Mouse (Mus musculus): Measurements from ENCODE around the gene Rps27rt. TPM values are rescaled to one million over a fixed set of nuclear protein-coding genes. Genes with fewer than 3 reads are reported as not detected.
A peak's percentile ranks its signal among the peaks of the same experiment; 100 is the strongest.

Gene Rps27rt
- polyA plus RNA-seq, 1 experiment from 2014 or later: 226 TPM

DNA sequence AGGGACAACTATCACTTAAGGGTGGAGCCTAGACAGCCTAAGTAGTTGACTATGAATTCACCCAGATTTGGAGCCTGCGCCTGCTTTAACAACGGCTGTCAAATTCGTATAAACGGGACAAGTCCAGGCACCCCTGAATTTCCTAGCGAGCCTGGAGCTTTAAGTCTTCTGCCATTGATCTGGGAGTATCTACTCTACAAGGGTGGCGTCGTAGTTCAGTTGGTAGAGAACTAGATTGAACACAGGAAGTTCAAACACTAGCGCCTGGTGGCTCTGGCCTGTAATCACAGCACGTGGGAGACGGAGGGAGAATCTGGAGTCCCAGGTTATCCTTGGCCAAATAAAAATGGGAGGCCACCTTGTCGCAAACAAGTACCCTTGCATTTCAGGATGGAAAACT lies 48.3 kb downstream of the Rps27rt start:
- H3K9me3 ChIP-seq (replicated peaks): no peaks in the 10 kb centered on the region
- no peaks in the 10 kb centered on the region for H3K27me3 ChIP-seq (ENCODE audit: low read depth, poor library complexity, severe bottlenecking)
- peak overlapping the region; percentile 80 for H3K27ac ChIP-seq
- WGBS: 71% methylated on average over 11 of the region's 11 CpGs
- H3K4me1 ChIP-seq: peaks cover 33% of the 10 kb centered on the region
- no peaks in the 10 kb centered on the region for H3K36me3 ChIP-seq
- peak overlapping the region; percentile 69 for H3K4me3 ChIP-seq
- DNase-seq (ENCODE audit: low spot score): no peak

DNA sequence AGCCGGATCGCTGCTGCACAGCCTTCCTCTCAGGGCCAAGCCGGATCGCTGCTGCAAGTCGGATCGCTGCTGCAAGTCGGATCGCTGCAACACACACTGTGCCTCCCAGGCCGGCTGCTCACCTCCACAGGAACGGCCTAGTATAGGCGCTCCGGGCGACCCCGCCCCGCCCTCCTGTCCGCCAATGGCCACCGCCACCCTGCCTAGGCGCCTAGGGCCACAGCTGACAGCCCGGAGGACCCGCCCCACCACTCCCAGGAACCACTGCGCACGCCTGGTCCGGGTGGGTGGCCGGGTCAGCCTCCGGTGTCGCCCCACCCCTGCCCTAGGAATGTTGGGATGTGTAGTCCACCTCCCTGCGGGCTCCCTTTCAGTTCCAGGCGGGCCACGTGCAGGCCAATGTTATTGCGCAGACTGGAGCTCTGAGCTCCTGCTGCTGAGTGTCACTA lies 48.8 kb downstream of the Rps27rt start, which contains the start of gene Gpd1l:
Gene Gpd1l (minus strand): TSS at position 265 of the 449 bp plus-strand sequence.
- Histone ChIP-seq H3K27ac (peak within 1 kb of the TSS; percentile 80), H3K4me1 (peaks cover 33% of the 10 kb centered on the region), H3K36me3 (no peaks in the 10 kb centered on the region), H3K4me3 (peak within 1 kb of the TSS; percentile 69), H3K9me3 (replicated peaks) (no peaks in the 10 kb centered on the region), H3K27me3 (ENCODE audit: low read depth, poor library complexity, severe bottlenecking) (no peaks in the 10 kb centered on the region)
- DNase-seq (ENCODE audit: low spot score): peak; percentile 99
- WGBS: under 1% methylated on average over 30 of the region's 30 CpGs

DNA sequence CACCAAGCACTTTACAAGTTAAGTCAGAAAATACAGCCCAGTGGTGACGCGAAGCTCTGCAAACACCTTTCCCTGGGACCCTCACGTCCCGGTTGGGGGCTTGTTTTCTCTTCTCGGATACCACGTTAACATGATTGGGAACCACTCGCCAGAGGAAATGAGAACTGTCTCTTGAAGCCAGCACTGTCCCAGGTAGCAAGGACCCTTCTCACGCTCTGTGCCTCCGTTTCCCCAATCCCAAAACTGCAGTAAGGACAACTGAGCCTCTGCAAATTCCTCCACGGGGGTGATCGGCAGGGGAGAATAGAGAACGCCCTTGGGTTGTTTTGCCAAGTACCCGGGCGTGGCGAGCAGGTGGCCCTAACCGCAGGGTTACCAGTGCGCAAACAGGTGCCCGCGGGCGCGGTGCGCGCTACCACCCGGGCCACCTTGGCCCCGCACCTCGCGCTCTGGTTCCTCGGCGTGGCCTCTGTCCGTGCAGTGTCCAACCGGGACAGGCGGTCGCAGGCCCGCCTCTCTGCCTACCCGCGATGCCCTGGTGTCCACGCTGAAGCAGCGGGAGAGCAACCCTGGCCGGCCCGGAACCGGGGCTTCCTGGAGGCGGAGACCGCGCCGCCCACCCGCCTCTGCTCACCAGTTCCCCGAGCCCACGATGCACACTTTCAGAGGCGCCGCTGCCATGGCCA lies 49.4 kb downstream of the Rps27rt start:
- Histone ChIP-seq H3K4me3 (peak overlapping the region; percentile 69), H3K36me3 (no peaks in the 10 kb centered on the region), H3K27me3 (ENCODE audit: low read depth, poor library complexity, severe bottlenecking) (no peaks in the 10 kb centered on the region), H3K27ac (peak overlapping the region; percentile 80), H3K9me3 (replicated peaks) (no peaks in the 10 kb centered on the region), H3K4me1 (peaks cover 33% of the 10 kb centered on the region)
- DNase-seq (ENCODE audit: low spot score): peak; percentile 39
- WGBS: under 1% methylated on average over 50 of the region's 50 CpGs

DNA sequence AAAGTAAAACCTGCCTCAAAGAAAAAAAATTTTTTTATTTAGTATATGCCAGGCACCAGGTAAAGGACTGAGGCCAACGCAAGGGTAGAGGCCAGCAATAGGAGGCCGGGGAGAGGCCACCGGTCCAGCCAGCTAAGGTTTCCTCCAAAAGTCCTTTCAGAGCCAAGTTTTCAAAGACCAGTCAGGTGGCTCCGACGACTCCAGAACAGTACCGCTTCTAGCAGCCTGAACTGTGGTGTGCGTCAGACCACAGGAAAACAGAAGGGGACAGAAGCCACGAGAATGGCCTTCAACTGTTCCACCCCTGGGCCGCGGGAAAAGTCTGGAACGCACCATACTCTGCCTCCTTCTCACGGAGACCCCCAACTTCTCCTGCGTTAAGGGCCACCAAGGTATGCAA lies 49.9 kb downstream of the Rps27rt start:
- Histone ChIP-seq H3K36me3 (no peaks in the 10 kb centered on the region), H3K27ac (no peak overlapping the region), H3K27me3 (ENCODE audit: low read depth, poor library complexity, severe bottlenecking) (no peaks in the 10 kb centered on the region), H3K9me3 (replicated peaks) (no peaks in the 10 kb centered on the region), H3K4me3 (peak overlapping the region; percentile 69), H3K4me1 (peaks cover 33% of the 10 kb centered on the region)
- 28% methylated on average over 13 of the region's 13 CpGs for WGBS
- no peak for DNase-seq (ENCODE audit: low spot score)

Other genes starting within 250 kb of the Rps27rt start
- gene Cmtm7, start 200.9 kb downstream of the Rps27rt start, polyA plus RNA-seq (2016; fragmentation: Nextera tagmentation; extraction: Ambion mirVana): 83.6 and 100 TPM in 2 replicates
- 13.9 and 14.4 TPM in 2 replicates for gene Cmtm8, start 138.6 kb downstream of the Rps27rt start, polyA plus RNA-seq (2016; fragmentation: Nextera tagmentation; extraction: Ambion mirVana)
- gene Gpd1l, start 48.8 kb downstream of the Rps27rt start, polyA plus RNA-seq (2016; fragmentation: Nextera tagmentation; extraction: Ambion mirVana): 10.6 and 12.6 TPM in 2 replicates
- 1.5 and 1.7 TPM in 2 replicates for gene Osbpl10, start 4.2 kb downstream of the Rps27rt start, polyA plus RNA-seq (2016; fragmentation: Nextera tagmentation; extraction: Ambion mirVana)

Data from limb, embryonic 10.5 days (tissue).